Mouse (Mus musculus): ENCODE results near the gene Prdm11. TPM values are rescaled to one million over a fixed set of nuclear protein-coding genes. Genes with fewer than 3 reads are reported as not detected.

Prdm11 gene
- total RNA-seq, 2 experiments from 2014 or later = 0.39 to 0.90 TPM

GRCm38 (mm10) chr2:92934312-92934982 is 111.5 kb downstream of the Prdm11 start:
- no peak for DNase-seq (ENCODE audit: low spot score)

- no peak for DNase-seq (ENCODE audit: low spot score)
Observed at GRCm38 (mm10) chr2:92933379-92933778, 112.6 kb downstream of the Prdm11 start.

DNA sequence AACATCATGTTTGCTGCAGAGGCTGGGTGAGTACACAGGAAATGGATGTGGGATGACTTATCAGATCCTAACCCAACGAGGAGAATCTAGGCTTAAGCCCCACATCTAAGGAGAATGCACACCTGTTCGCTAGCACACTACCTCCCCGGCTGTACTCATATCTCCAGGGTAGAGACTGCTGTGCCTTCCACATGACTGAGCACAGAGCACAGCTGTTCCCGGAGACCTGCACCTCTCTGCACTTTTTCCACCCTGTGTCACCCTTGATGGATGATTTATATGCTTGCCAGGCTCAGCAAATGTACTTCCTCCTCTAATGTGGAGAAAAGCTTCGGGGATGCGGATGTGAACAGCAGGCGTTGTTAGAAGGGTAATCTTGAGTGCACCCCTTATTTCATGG is 114.9 kb downstream of the Prdm11 start:
- DNase-seq (ENCODE audit: low spot score) = no peak

DNA sequence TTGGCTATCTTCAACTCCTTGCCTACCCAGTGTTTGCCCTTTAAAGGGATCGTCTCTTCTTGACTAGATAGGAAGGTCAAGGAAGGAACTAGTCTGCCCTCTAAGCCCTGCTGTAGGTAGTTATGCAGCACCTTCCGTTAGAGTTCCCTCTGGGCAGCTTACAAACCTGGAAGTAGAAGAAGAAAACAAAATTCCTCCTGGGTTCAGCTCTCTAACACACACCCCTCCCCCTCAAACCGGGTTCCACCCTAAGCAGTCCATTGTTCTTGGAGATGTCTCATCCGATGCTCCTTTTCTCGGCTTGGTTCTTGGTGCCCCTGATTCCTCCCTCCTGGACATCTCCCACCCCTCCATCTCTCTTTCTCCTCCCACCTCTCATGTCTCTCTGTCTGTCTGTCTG is 116.3 kb downstream of the Prdm11 start:
- no peak for DNase-seq (ENCODE audit: low spot score)

- no peak for DNase-seq (ENCODE audit: low spot score)
Observed at GRCm38 (mm10) chr2:92924677-92925259, 121.2 kb downstream of the Prdm11 start.

DNA sequence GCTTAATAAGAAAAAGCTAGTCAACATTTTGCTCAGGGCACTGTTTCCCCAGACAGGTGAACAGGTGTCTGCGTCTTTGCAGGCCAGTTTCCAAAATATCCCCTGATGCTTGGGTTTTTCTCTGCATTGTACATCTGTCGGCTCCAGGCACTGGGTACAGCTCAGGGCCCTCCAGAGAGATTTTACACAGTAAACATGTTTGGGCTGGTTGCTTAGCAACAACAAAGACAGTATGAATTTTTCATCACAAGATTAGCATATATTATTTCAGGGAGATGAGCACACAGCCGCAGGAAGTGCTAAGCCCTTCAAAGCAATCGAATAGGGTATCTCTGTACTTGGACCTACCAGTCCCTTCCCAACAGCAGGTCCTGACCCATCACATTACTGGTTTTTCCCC is 125.3 kb downstream of the Prdm11 start:
- no peak for DNase-seq (ENCODE audit: low spot score)

DNA sequence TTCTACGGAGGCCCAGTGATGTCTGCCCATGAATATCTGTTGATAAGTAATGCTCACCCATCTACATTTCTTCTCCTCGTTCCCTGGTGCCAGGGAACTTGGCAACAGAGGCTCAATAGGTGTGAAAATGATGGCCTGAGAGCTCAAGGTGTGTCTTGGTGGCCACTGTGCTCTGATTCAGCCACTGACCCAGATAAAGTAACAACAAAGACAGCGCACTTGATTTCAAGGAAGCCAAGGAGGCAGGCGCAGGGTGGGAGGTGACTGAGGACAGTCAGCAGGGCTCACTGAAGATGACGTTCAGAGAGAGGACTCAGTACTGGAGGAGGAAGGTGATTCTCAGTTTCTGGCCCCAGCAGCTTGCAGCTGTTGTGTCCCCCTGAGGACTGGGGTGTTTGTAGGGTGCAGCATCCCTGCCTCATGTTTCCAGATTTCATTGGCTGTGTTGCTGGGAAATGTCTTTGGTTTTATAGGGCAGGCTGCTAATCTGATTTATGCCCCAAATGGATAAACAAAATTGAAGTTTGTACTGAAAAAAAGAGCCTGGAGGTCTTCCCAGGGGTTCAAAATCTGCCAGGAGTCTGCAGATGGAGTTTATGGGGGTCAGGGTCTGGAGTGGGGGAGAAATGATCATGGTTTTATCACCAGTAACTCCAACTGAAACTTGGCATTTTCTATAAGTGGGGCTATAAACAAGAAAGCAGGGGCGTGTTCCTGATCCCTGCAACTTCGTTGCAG is 128.4 kb downstream of the Prdm11 start:
- no peak for DNase-seq (ENCODE audit: low spot score)

DNA sequence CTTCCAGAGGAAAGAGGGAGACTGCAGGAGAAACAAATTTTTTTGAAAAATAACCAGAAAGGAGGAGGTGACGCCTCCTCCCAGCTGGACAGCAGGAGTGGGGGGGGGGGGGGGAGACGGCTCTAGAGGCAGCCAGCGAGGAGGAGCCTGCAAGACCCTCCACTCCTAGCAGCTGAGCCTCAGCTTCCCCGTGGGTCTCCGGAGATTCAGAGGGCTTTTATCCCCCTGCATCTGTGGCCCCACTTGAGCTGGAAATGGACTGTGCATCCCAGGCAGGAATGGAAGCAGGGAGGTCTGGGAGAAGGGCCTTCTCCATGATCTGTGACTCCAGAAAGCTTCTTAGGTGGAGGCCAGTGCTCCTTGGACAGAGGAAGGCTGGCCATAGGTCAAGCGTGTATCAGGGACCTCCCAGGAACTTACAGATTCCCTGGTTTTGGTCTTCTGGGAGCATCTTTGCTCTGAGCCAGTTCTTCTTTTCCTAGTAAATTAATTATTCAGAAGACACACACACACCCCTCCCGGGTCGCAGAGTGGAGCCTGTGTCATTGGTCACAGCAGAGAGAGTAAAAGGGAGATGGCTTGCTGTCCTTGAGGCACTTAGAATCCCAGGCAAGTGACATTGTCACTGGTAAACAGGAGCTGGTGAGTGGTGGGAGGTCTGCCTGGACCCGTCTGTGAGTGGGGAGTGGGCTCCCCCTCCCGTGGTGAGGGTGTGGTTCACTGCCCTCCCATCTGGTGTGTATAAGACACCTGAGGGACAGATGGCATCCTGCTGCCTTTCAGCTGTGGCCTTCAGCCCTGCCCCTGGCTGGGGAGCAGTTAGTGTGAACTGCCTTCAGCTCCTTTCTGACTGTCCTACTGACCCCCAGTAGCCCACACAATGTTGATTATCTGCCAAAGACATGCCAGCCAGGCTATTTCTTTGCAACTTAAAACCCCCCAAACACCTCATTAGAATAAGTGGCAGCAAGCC is 130.0 kb downstream of the Prdm11 start:
- DNase-seq (ENCODE audit: low spot score) = no peak

Other genes starting within 250 kb of the Prdm11 start
- under 1 TPM in 1 of 2 experiments, not detected in 1; 0.21 TPM for gene Syt13, start 131.1 kb downstream of the Prdm11 start, total RNA-seq (2021)
- gene Trp53i11, start 141.4 kb upstream of the Prdm11 start, total RNA-seq (2021) = 1 to 10 TPM; 3.9 to 4.5 TPM

Measured in gastrocnemius, adult 18-20 months (tissue).